Comparison of ENCODE assay signal across 8 mouse cellular contexts in the genomic region with DNA sequence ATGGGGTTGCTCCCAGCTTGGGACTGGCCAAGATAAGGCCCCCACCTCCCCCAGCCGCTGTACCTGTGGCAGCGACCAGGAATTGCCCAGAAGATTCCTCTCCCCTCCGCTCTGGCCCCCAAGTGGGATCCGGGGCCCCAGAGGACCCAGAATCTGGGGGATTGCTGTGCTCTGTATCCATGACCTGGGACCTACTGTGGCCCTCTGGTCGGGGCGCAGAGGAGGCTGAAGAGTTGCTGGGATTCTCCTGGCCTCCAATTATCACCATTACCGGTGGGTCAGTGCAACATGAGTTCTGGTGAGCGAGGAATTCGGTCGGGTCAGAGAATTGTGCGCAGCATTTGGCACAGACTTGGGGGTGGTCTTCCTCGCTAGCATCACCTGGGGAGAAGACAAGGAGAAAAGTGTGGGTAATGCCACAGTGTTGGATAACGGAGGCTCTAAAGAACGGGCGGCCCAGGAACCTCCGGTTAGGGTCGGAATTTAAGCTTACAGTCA. TPM values are rescaled to one million over a fixed set of nuclear protein-coding genes. Genes with fewer than 3 reads are reported as not detected.
A peak's percentile ranks its signal among the peaks of the same experiment; 100 is the strongest.
DNase-seq lines count a peak whose midpoint lies in the region; ATAC-seq and TF ChIP-seq lines count a peak whose summit lies in the region.

No protein-coding gene starts in this region.

- peak overlapping the region; percentile 71 for H3K9ac ChIP-seq in lung, postnatal 0 days (replicated peaks; ENCODE audit: low read depth)
- peak overlapping the region; percentile 90 for H3K9ac ChIP-seq in limb, embryonic 12.5 days (replicated peaks)
- H3K9ac ChIP-seq in stomach, embryonic 14.5 days (replicated peaks; ENCODE audit: low read depth, low read length) = peak overlapping the region; percentile 84

- peak overlapping the region; percentile 89 for H3K4me2 ChIP-seq in lung, postnatal 0 days (replicated peaks; ENCODE audit: low read depth, low read length)
- peak overlapping the region; percentile 88 for H3K4me2 ChIP-seq in limb, embryonic 12.5 days
- peak overlapping the region; percentile 83 for H3K4me2 ChIP-seq in stomach, embryonic 14.5 days (replicated peaks; ENCODE audit: low read depth, low read length)

- 3% methylated on average over 17 of the region's 17 CpGs for WGBS in lung, postnatal 0 days
- 4% methylated on average over 17 of the region's 17 CpGs for WGBS in limb, embryonic 12.5 days
- 2% methylated on average over 17 of the region's 17 CpGs for WGBS in stomach, embryonic 14.5 days

- peak; percentile 31 for DNase-seq in cerebellum, adult 11 months
- no peak for DNase-seq in cerebellum, adult 9-10 months
- DNase-seq in lung, postnatal 0 days (ENCODE audit: low spot score) = no peak
- DNase-seq in lung, postnatal 36 days = no peak
- DNase-seq in thymus, adult 18-20 months = no peak
- DNase-seq in left cerebral cortex, postnatal 36 days (ENCODE audit: low spot score in 2 of 2) = no peak

- TF ChIP-seq EP300 in lung, postnatal 0 days (IDR thresholded peaks at IDR 0.05) = no peak

- 0 out of 2 replicates have a peak, but pooled peaks have one; percentile 2 for ATAC-seq in lung, postnatal 0 days
- peak; percentile 9; the same call in 1 of the 2 replicates for ATAC-seq in limb, embryonic 12.5 days (ENCODE audit: insufficient number of reproducible peaks, insufficient read depth, low FRiP score, low TSS enrichment, low read depth)
- ATAC-seq in stomach, embryonic 14.5 days (ENCODE audit: insufficient number of reproducible peaks, insufficient read depth, low FRiP score, low read depth) = no peak

- no peak overlapping the region for H3K27ac ChIP-seq in lung, postnatal 0 days (ENCODE audit: low read length)
- peak overlapping the region; percentile 92 for H3K27ac ChIP-seq in limb, embryonic 12.5 days
- peak overlapping the region; percentile 91 for H3K27ac ChIP-seq in stomach, embryonic 14.5 days (ENCODE audit: low read length)

- no peaks in the 10 kb centered on the region for H3K9me3 ChIP-seq in lung, postnatal 0 days (ENCODE audit: low read length)
- H3K9me3 ChIP-seq in limb, embryonic 12.5 days = peaks cover 21% of the 10 kb centered on the region
- H3K9me3 ChIP-seq in stomach, embryonic 14.5 days (ENCODE audit: control insufficient read depth, low read depth, low read length) = no peaks in the 10 kb centered on the region

- no peaks in the 10 kb centered on the region for H3K36me3 ChIP-seq in lung, postnatal 0 days (ENCODE audit: insufficient read depth, low read length)
- H3K36me3 ChIP-seq in limb, embryonic 12.5 days = peaks cover 46% of the 10 kb centered on the region
- peaks cover 25% of the 10 kb centered on the region for H3K36me3 ChIP-seq in stomach, embryonic 14.5 days (ENCODE audit: control insufficient read depth, insufficient read depth, low read length)

- intact Hi-C loops in left cerebral cortex, postnatal 36 days (cut with DNase I) = no loop called here

- TF ChIP-seq CTCF in lung, postnatal 0 days (IDR thresholded peaks at IDR 0.05) = no peak

- H3K4me3 ChIP-seq in lung, postnatal 0 days (ENCODE audit: low read depth, low read length) = peak overlapping the region; percentile 74
- peak overlapping the region; percentile 83 for H3K4me3 ChIP-seq in limb, embryonic 12.5 days (replicated peaks)
- H3K4me3 ChIP-seq in stomach, embryonic 14.5 days (ENCODE audit: low read depth, low read length) = peak overlapping the region; percentile 74

- H3K27me3 ChIP-seq in lung, postnatal 0 days (replicated peaks; ENCODE audit: insufficient read depth, low read length) = no peaks in the 10 kb centered on the region
- no peaks in the 10 kb centered on the region for H3K27me3 ChIP-seq in limb, embryonic 12.5 days
- H3K27me3 ChIP-seq in stomach, embryonic 14.5 days (ENCODE audit: control insufficient read depth, insufficient read depth, low read length) = no peaks in the 10 kb centered on the region

- no peaks in the 10 kb centered on the region for H3K4me1 ChIP-seq in lung, postnatal 0 days (ENCODE audit: insufficient read depth, low read depth, low read length)
- H3K4me1 ChIP-seq in limb, embryonic 12.5 days (replicated peaks) = peaks cover 21% of the 10 kb centered on the region
- H3K4me1 ChIP-seq in stomach, embryonic 14.5 days (ENCODE audit: control insufficient read depth, insufficient read depth, low read length) = peaks cover 13% of the 10 kb centered on the region

RNA-seq across cellular contexts. Expression of gene Mettl3, which starts 10.4 kb away (rescaled TPM):
- 19.6 and 19.9 TPM in 2 replicates for polyA plus RNA-seq in lung, postnatal 0 days (2015; fragmentation: Nextera tagmentation; extraction: Ambion mirVana)
- polyA plus RNA-seq in limb, embryonic 12.5 days (2016; fragmentation: Nextera tagmentation; extraction: Ambion mirVana) = 59.9 and 61.0 TPM in 2 replicates
- polyA plus RNA-seq in stomach, embryonic 14.5 days (2014; fragmentation: Nextera tagmentation; extraction: Ambion mirVana) = 41.3 and 45.3 TPM in 2 replicates
- 10 to 100 TPM; 26.4 to 49.8 TPM for total RNA-seq in left cerebral cortex, postnatal 36 days (2021)

RNA-seq across cellular contexts. Expression of gene Sall2, which starts 13.2 kb away (rescaled TPM):
- 3.8 and 4.1 TPM in 2 replicates for polyA plus RNA-seq in lung, postnatal 0 days (2015; fragmentation: Nextera tagmentation; extraction: Ambion mirVana)
- polyA plus RNA-seq in limb, embryonic 12.5 days (2016; fragmentation: Nextera tagmentation; extraction: Ambion mirVana) = 30.9 and 33.7 TPM in 2 replicates
- 14.6 and 16.2 TPM in 2 replicates for polyA plus RNA-seq in stomach, embryonic 14.5 days (2014; fragmentation: Nextera tagmentation; extraction: Ambion mirVana)
- total RNA-seq in left cerebral cortex, postnatal 36 days (2021) = 10 to 100 TPM; 29.1 to 32.9 TPM

RNA-seq across cellular contexts. Expression of gene Rab2b, which starts 36.0 kb away (rescaled TPM):
- polyA plus RNA-seq in lung, postnatal 0 days (2015; fragmentation: Nextera tagmentation; extraction: Ambion mirVana) = 11.9 and 14.3 TPM in 2 replicates
- 23.2 and 23.5 TPM in 2 replicates for polyA plus RNA-seq in limb, embryonic 12.5 days (2016; fragmentation: Nextera tagmentation; extraction: Ambion mirVana)
- polyA plus RNA-seq in stomach, embryonic 14.5 days (2014; fragmentation: Nextera tagmentation; extraction: Ambion mirVana) = 26.6 and 27.3 TPM in 2 replicates
- total RNA-seq in left cerebral cortex, postnatal 36 days (2021) = 10 to 100 TPM; 35.9 to 36.2 TPM

RNA-seq across cellular contexts. Expression of gene Tox4, which starts 36.4 kb away (rescaled TPM):
- 22.7 and 23.7 TPM in 2 replicates for polyA plus RNA-seq in lung, postnatal 0 days (2015; fragmentation: Nextera tagmentation; extraction: Ambion mirVana)
- polyA plus RNA-seq in limb, embryonic 12.5 days (2016; fragmentation: Nextera tagmentation; extraction: Ambion mirVana) = 47.2 and 51.3 TPM in 2 replicates
- polyA plus RNA-seq in stomach, embryonic 14.5 days (2014; fragmentation: Nextera tagmentation; extraction: Ambion mirVana) = 47.3 and 56.0 TPM in 2 replicates
- total RNA-seq in left cerebral cortex, postnatal 36 days (2021) = 10 to 100 TPM; 58.6 to 68.3 TPM

RNA-seq across cellular contexts. Expression of gene Olfr1513, which starts 40.9 kb away (rescaled TPM):
- not detected in 2 replicates for polyA plus RNA-seq in lung, postnatal 0 days (2015; fragmentation: Nextera tagmentation; extraction: Ambion mirVana)
- polyA plus RNA-seq in limb, embryonic 12.5 days (2016; fragmentation: Nextera tagmentation; extraction: Ambion mirVana) = not detected in 2 replicates
- not detected in 2 replicates for polyA plus RNA-seq in stomach, embryonic 14.5 days (2014; fragmentation: Nextera tagmentation; extraction: Ambion mirVana)
- not detected for total RNA-seq in left cerebral cortex, postnatal 36 days (2021)
